Mouse (Mus musculus) ES-E14 (cell line): ENCODE results near the gene Il2rg. TPM values are rescaled to one million over a fixed set of nuclear protein-coding genes. Genes with fewer than 3 reads are reported as not detected.

Experiments
- DNase-seq: peaks from one replicate; pipeline ENCODE4 v3.0.0-alpha.2; 2013; ENCODE audit warnings: low read depth, low spot score
- H3K27ac ChIP-seq: 2 replicates; pipeline ENCODE4 v1.5.1; 2012; ENCODE audit warnings: low read depth, mild to moderate bottlenecking, low read length, moderate library complexity, mixed read lengths; ENCODE audit not compliant: poor library complexity, insufficient read depth, severe bottlenecking
- H3K36me3 ChIP-seq: 2 replicates; pipeline ENCODE4 v1.6.1; 2012; ENCODE audit warnings: mild to moderate bottlenecking, low read length, moderate library complexity, mixed read lengths; ENCODE audit not compliant: control insufficient read depth, poor library complexity, insufficient read depth, severe bottlenecking
- H3K4me1 ChIP-seq, 2 experiments: fragments of 150-350 bp in 1 of 2; sonication (generic) in 1 of 2; 2 replicates each; pipeline ENCODE4 v1.6.1; 2012; ENCODE audit warnings: low read length in 2 of 2, mild to moderate bottlenecking in 1 of 2, mixed read lengths in 1 of 2; ENCODE audit not compliant: control insufficient read depth in 2 of 2, insufficient read depth in 2 of 2, poor library complexity in 1 of 2
- H3K4me3 ChIP-seq, 2 experiments: fragments of 150-350 bp in 1 of 2; sonication (generic) in 1 of 2; 2 replicates each; pipeline ENCODE4 v1.5.1; 2012; ENCODE audit warnings: low read length in 2 of 2, low read depth in 1 of 2, mild to moderate bottlenecking in 1 of 2, mixed read lengths in 1 of 2; ENCODE audit not compliant: insufficient read depth in 1 of 2, poor library complexity in 1 of 2, severe bottlenecking in 1 of 2
- H3K9ac ChIP-seq: 2 replicates; pipeline ENCODE4 v1.6.1; 2012; ENCODE audit warnings: low read depth, mild to moderate bottlenecking, low read length, mixed read lengths; ENCODE audit not compliant: poor library complexity, insufficient read depth, severe bottlenecking
- H3K9me3 ChIP-seq: fragments of 150-350 bp; sonication (generic); 2 replicates; pipeline ENCODE4 v1.6.1; 2012; ENCODE audit warnings: low read depth, mild to moderate bottlenecking, low read length; ENCODE audit not compliant: control insufficient read depth, insufficient read depth
- HCFC1 ChIP-seq: IDR thresholded peaks from 2 replicates; pipeline ENCODE4 v1.6.1; 2012; ENCODE audit warnings: low read length, inconsistent platforms, borderline replicate concordance; ENCODE audit not compliant: insufficient read depth
- MAFK ChIP-seq: IDR thresholded peaks from 2 replicates; pipeline ENCODE4 v1.6.1; 2014; ENCODE audit warnings: mild to moderate bottlenecking, low read depth, low read length, inconsistent platforms; ENCODE audit not compliant: insufficient read depth
- in situ Hi-C, 2 experiments: fragments of 600-800 bp; cut with MboI; formaldehyde crosslinking; loops; one replicate each; pipeline ENCODE4 v1.15.1; 2025; ENCODE audit warnings: low sequenced_read_pairs in 2 of 2, inconsistent platforms in 1 of 2; ENCODE audit not compliant: unreplicated experiment in 2 of 2
- total RNA-seq: library from RNA; depleted of rRNA; stranded (reverse); fragments of 300-350 nt; gene quantifications from 2 replicates; pipeline ENCODE4 v1.2.3, GENCODE M21; 2012; rRNA removed

The Il2rg gene
- total RNA-seq, 1 experiment = 2.6 TPM

DNA sequence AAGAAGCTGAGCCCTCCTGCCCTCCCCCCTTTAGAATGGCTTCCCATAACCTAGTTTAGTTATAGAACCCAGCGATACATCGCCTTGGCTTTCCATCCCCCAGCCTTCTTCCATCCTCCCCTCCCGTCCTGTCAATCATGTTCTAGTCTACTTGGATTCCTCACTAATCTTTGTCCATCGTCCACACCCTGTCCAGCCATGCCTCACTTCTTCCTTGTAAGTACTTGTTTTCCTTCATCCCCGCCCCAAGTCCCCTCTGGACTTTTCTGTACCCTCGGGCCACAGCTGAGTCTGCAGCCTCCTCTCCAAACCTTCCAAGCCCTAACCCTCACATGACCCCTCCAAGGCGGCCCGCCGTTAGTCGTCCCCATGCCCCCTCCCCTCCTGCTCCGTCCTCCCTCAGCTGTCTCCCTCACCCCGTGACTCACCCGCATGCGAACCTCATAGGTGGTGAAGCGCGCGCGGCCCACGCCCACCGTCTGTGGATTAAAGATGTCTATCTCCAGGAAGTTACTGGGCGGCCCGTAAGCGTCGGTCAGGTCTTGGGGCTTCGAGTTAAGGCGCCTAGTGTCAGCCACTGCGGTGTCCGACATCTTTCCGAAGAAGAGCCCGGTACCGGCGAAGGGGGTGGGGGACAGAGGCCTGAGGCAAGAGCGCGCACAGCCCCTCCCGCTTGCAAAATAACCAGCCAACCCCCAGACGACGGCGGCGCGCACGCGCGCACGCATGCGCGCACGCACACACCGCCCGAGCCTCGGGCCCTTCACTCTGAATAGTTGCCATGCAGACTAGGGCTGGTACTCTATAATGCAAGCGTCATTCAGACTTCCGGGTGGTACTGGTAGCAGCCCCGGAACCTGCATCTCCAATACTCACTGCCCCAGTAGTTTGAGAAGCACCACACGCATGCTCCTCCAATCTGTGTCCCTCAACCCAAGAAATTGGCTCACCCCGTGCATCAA is 45.9 kb downstream of the Il2rg start, which contains the start of gene Snx12:
TSS of gene Snx12 (minus strand) at position 730 of the 962 bp plus-strand sequence.
- no peaks in the 10 kb centered on the region for H3K36me3 ChIP-seq
- H3K27ac ChIP-seq = peak within 1 kb of the TSS; percentile 89
- no peaks in the 10 kb centered on the region for H3K4me1 ChIP-seq
- TF ChIP-seq HCFC1 (peak; percentile 81), MAFK (no peak)
- in situ Hi-C loops = no loop called here
- H3K9me3 ChIP-seq = no peaks in the 10 kb centered on the region
- H3K9ac ChIP-seq = peak within 1 kb of the TSS; percentile 92
- peak; percentile 73 for DNase-seq
- peak within 1 kb of the TSS; percentile 75 to 92 for H3K4me3 ChIP-seq

Other genes with a start within 250 kb of the Il2rg start
- gene Tex11, start 208.6 kb downstream of the Il2rg start, total RNA-seq = 3.4 and 6.5 TPM in 2 replicates
- gene Slc7a3, start 182.2 kb downstream of the Il2rg start, total RNA-seq = 296 and 570 TPM in 2 replicates
- 26.3 and 34.8 TPM in 2 replicates for gene Snx12, start 45.7 kb downstream of the Il2rg start, total RNA-seq
- 22.5 and 38.9 TPM in 2 replicates for gene Foxo4, start 13.7 kb downstream of the Il2rg start, total RNA-seq
- gene Gm614, start 4.3 kb downstream of the Il2rg start, total RNA-seq = not detected in 2 replicates
- not detected in 2 replicates for gene Gm20489, start 768 bp upstream of the Il2rg start, total RNA-seq
- gene Med12, start 5.8 kb upstream of the Il2rg start, total RNA-seq = 26.7 and 27.0 TPM in 2 replicates
- gene Nlgn3, start 30.9 kb upstream of the Il2rg start, total RNA-seq = 0.13 and 2.0 TPM in 2 replicates
- 6.3 and 16.9 TPM in 2 replicates for gene Gjb1, start 108.1 kb upstream of the Il2rg start, total RNA-seq
- gene Zmym3, start 152.6 kb upstream of the Il2rg start, total RNA-seq = 53.9 and 62.5 TPM in 2 replicates
- gene Nono, start 161.1 kb upstream of the Il2rg start, total RNA-seq = 259 and 271 TPM in 2 replicates
- gene Itgb1bp2, start 180.8 kb upstream of the Il2rg start, total RNA-seq = 2.2 and 2.8 TPM in 2 replicates